Mouse (Mus musculus): Measurements from ENCODE around the gene Ston2.

The Ston2 gene

GRCm38 (mm10) chr12:91665431-91665830 is 122.8 kb downstream of the Ston2 start:
- no peak for DNase-seq (ENCODE audit: low read depth, low spot score)

DNA sequence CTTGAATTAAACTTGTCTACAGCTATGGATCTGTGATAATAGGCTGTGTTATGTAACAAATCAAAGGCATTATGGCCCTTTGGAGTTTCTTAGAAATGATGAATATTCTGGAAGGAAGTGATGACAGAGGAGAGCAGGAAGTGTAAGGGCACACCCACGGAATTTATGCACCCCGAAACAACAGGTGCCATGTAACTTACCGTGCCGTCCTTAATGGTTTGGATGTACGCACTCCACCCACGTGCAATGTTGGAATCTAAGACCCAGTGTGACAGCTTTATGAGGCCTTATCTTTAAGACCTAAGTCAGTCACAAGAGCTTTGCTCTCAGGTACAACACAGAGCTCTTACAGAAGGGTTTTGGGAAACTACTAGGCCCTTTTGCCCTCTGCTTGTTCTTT is 124.9 kb downstream of the Ston2 start:
- DNase-seq (ENCODE audit: low read depth, low spot score): no peak

- DNase-seq (ENCODE audit: low read depth, low spot score): no peak
Measured at GRCm38 (mm10) chr12:91662844-91663243, 125.3 kb downstream of the Ston2 start.

GRCm38 (mm10) chr12:91660640-91661417 is 127.4 kb downstream of the Ston2 start:
- DNase-seq (ENCODE audit: low read depth, low spot score): no peak

DNA sequence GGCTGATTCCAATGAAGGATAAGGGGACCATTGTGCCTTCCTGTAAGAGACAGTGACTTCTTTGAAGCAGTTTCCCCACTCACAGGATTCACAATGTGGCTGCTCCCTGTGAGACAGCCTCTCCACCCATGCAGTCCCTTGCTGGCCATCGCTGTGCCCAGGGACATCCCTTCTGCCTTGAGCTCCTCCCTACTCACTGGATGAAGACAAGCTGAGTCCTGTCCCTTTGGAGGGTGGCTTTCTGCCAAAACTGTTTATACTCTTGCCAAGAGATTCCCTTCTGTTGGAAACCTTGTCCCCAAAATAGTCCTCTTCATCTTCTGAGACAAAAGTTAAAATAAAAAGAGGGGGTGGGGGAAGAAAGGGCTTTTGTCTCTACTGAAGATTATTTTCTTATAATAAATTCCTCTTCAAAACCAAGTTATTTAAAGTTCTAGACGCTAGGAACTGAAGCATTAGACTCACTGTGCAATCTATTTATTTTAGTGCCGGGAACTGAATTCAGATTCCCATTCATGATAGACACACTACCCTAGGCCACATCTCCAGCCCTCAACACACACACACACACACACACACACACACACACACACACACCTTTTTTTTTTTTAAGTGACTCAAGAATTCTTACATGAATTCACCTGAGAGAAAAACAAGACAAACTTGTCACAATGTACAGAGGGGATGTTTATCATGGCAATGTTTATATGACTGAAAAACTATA is 133.6 kb downstream of the Ston2 start:
- DNase-seq (ENCODE audit: low read depth, low spot score): no peak

GRCm38 (mm10) chr12:91648426-91648825 is 139.8 kb downstream of the Ston2 start:
- no peak for DNase-seq (ENCODE audit: low read depth, low spot score)

- DNase-seq (ENCODE audit: low read depth, low spot score): no peak
Measured at GRCm38 (mm10) chr12:91645361-91646123, 142.6 kb downstream of the Ston2 start.

DNA sequence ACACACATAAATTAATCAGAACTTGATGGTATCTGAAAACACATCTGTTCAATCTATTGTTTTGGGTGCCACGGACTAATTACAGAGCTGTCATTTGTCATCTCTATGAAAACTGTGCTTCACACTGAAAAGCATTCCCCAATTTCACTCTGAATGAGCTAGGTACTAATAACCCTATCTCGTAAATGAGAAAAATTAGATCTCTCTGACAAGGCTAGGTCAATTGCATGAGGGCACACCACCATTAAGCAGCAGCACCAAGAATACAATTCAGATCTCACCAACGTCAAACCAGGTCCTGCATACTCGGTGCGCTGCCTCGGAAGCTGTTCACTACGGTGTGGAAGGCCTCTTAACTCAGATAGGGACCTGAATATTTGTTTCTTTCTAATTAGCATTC is 145.0 kb downstream of the Ston2 start:
- no peak for DNase-seq (ENCODE audit: low read depth, low spot score)

DNA sequence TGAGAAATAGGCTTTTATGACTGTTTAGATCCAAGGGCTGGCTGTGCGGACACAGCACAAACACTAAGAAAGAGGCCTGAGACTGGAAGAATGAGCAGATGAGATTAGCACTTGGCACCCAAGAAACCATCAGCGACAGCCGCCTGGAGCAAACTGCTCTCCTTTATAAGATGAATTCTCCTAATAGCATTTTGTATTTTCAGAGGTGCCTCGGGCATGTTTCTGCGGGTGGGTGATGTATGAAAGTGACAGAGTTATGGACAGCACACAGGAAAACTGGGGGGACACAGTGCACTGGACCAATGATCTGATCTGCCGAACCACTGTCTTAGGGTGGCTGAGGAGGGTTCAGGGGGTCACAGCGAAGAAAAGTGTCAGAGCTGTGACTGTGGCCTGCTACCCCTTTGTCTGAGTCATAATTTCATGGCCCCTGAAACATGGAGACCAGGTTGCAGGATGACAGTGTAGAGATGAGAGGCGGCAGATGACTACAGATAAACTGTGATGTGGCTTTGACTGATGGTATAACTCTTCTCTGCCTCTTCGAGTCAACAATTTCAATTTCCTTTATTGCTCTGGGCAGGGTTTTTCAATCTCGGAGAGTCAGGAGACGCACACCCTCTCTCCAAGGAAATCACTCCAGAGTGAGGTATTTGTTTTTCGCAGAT is 145.6 kb downstream of the Ston2 start:
- no peak for DNase-seq (ENCODE audit: low read depth, low spot score)

GRCm38 (mm10) chr12:91641631-91642141 is 146.5 kb downstream of the Ston2 start:
- no peak for DNase-seq (ENCODE audit: low read depth, low spot score)

DNA sequence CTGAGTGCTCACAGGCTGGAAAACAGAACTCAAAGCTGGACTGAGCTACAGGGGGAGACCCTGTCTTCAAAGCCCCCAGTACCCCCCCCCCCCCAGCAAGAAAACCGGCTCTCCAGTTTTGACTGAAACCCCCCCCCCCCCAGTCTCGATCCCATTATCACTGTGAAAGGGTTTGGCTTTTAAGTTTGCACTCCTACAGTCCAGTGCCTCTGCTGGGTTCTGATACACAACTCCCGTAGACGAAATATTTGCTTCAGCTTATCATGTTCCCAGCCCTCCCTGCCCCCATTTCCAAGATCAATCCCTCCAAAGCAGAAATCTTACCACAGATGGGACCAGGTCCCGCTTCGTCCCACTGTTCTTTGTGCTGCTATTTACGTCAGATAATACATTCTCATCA is 147.1 kb downstream of the Ston2 start:
- DNase-seq (ENCODE audit: low read depth, low spot score): no peak

DNA sequence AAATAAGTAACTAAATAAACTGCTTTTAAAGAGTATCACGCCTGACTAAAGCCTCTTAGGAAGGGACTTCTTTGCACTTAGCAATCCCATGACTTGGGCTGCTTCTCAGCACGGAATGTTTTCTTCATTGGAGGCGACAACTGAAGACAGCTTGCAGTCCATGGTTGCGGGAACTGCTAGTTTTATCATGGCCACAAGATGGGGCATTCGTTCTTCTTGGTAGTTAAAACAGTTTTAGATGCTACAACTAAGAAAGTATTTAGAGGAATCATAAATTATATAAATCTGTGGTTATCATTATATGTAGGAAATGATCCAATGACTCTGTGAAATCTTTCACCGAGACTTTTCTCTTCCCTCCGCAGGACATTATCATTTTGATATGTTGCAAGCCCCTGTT is 147.5 kb downstream of the Ston2 start:
- peak; percentile 75 for DNase-seq (ENCODE audit: low read depth, low spot score)

DNA sequence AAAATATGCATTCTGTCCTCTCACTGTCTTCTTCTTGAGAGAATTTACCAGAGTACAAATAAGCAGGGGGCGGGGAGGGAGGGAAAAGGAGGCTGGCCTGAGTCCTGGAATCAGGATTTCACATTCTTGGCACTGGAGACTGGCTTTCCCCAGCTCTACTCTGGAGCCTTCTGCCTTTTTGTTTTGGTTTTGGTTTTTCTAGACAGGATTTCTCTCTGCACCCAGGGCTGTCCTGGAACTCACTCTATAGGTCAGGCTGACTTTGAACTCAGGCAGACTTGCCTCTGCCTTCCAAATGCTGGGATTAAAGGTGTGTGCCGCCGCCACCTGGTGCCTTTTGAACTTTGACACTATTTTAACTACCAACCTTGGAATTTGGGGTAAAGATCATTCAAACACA is 149.8 kb downstream of the Ston2 start:
- peak; percentile 33 for DNase-seq (ENCODE audit: low read depth, low spot score)

GRCm38 (mm10) chr12:91637136-91637909 is 150.9 kb downstream of the Ston2 start:
- DNase-seq (ENCODE audit: low read depth, low spot score): no peak

GRCm38 (mm10) chr12:91626482-91626881 is 161.7 kb downstream of the Ston2 start:
- no peak for DNase-seq (ENCODE audit: low read depth, low spot score)

GRCm38 (mm10) chr12:91625013-91625412 is 163.2 kb downstream of the Ston2 start:
- peak; percentile 48 for DNase-seq (ENCODE audit: low read depth, low spot score)

DNA sequence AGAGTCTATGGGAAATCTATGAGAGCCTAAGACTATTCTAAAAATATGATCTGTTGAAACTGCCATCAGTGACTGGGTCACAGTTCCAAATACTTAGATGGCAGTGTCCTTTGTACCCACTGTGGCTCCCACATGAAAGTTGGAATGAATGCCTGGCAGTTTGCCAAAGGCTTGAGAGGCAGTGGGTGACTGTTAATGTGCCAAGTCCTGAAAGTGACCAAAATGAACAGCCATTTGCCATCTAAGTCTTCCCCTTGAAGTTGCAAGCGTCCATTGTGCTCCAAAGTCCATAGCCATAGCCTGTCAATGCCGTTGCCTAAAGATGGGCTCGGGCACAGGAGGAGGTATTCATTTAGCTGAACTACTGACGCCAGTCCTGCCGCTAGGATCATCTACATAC is 178.8 kb downstream of the Ston2 start:
- DNase-seq (ENCODE audit: low read depth, low spot score): no peak

DNA sequence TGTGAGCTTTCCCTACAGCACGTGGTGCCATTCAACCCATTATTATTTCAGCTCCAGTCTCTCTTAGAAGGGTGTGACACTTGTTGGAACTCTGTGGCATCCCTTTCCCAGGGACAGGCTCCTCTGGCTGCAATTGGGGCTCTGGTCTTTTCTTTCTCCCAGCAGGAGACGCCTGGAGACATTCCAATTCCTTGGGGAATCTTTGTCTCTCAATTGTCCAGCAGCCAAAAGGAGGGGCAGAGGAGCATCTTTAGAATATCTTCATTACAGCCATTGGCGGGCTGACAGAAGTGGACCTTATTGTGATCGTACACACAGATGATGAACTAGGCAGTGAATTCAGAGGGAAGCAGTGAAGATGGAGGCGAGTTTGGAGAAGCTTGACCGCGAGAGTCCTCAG is 180.5 kb downstream of the Ston2 start:
- no peak for DNase-seq (ENCODE audit: low read depth, low spot score)

DNA sequence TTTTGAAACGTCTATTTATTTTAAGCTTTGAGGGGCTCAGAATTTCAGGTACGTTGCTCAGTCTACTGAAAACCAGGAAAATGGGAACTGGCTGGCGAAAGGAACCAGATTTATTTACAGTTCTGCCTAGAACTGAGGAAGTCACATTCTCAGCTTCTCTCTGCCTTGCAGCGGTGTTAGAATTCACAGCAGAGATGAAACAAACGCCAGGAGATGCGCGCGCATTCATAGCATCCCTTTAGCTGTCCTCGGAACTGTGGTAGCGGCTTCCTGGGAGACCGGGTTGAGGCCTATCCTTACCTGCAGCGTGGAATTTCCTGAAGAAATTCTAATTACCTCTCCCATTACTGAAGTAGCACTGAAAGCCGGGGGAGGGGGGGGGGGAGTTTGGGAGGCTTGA is 181.5 kb downstream of the Ston2 start:
- DNase-seq (ENCODE audit: low read depth, low spot score): no peak

GRCm38 (mm10) chr12:91604600-91604999 is 183.6 kb downstream of the Ston2 start:
- DNase-seq (ENCODE audit: low read depth, low spot score): no peak

GRCm38 (mm10) chr12:91592128-91592527 is 196.1 kb downstream of the Ston2 start:
- no peak for DNase-seq (ENCODE audit: low read depth, low spot score)

Measured in 3T3-L1 (cell line).